Mouse (Mus musculus) embryonic fibroblast, embryonic 13.5 days (primary cell): ENCODE results near the gene Slc37a4.

ENCODE experiments used
- CTCF ChIP-seq: IDR thresholded peaks from 2 replicates; pipeline ENCODE4 v1.5.1; 2011; ENCODE audit warnings: mild to moderate bottlenecking, control low read depth, low read length, moderate library complexity, borderline replicate concordance; ENCODE audit not compliant: insufficient read depth
- POLR2A ChIP-seq: IDR thresholded peaks from 2 replicates; pipeline ENCODE4 v1.6.1; 2011; ENCODE audit warnings: low read depth, mild to moderate bottlenecking, control low read depth, low read length, moderate library complexity

GRCm38 (mm10) chr9:44387221-44387620 is 9.4 kb upstream of the Slc37a4 start:
- TF ChIP-seq POLR2A, result no peak
- no peak for TF ChIP-seq CTCF
